Mouse (Mus musculus) lung, adult 2 months (tissue): ENCODE measurements around the gene Ccdc63.

Experiments
- CTCF ChIP-seq: fragments of 200-500 bp; IDR thresholded peaks from 2 replicates; pipeline ENCODE4 v1.5.1; 2011; ENCODE audit warnings: mild to moderate bottlenecking, low read length, control low read depth; ENCODE audit not compliant: insufficient read depth
- POLR2A ChIP-seq: fragments of 200-500 bp; IDR thresholded peaks from 2 replicates; pipeline ENCODE4 v1.6.1; 2011; ENCODE audit warnings: low read depth, mild to moderate bottlenecking, control low read depth, low read length, borderline replicate concordance; ENCODE audit errors: extremely low read depth

- TF ChIP-seq POLR2A (no peak), CTCF (no peak)
Measured at GRCm38 (mm10) chr5:122125211-122125760, 15.3 kb downstream of the Ccdc63 start.
